Mouse (Mus musculus): ENCODE data around the gene Gm20937.
"Not testable (repeated sequence)": the region's sequence is repeated elsewhere in the genome, so short reads cannot be mapped to it uniquely, and the experiment has no call there.

The Gm20937 gene

GRCm38 (mm10) chrY:68294798-68295197 lies at the start of gene Gm20937:
Gm20937 (minus strand) TSS chrY:68294898.
- DNase-seq (ENCODE audit: low spot score), result not testable (repeated sequence)

All from lung, postnatal 25 days (tissue).